Mouse (Mus musculus): ENCODE results near the gene Lrrc56.

Lrrc56 gene

GRCm38 (mm10) chr7:141193948-141194347 lies at the start of gene Lrrc56, which contains the start of gene Hras:
TSS of gene Lrrc56 (plus strand) at chr7:141194157.
TSS of gene Hras (minus strand) at chr7:141194005.
- in situ Hi-C loops (cut with MboI; ENCODE audit: unreplicated experiment in 2 of 2), result loop anchor here in 1 of 2 experiments (25.0 kb wide), 1 partner anchor 232 kb away; the partner anchor contains the start of genes Gm45717, Ifitm1, Ifitm2 and Ifitm5

- in situ Hi-C loops (cut with MboI; ENCODE audit: unreplicated experiment in 2 of 2), result no loop called here
Measured at GRCm38 (mm10) chr7:141144650-141145049, 49.3 kb upstream of the Lrrc56 start.

GRCm38 (mm10) chr7:141145403-141145802 lies 48.6 kb upstream of the Lrrc56 start:
- in situ Hi-C loops (cut with MboI; ENCODE audit: unreplicated experiment in 2 of 2), result no loop called here

GRCm38 (mm10) chr7:141146043-141146595 lies 47.8 kb upstream of the Lrrc56 start:
- in situ Hi-C loops (cut with MboI; ENCODE audit: unreplicated experiment in 2 of 2), result no loop called here

GRCm38 (mm10) chr7:141147044-141147443 lies 46.9 kb upstream of the Lrrc56 start:
- in situ Hi-C loops (cut with MboI; ENCODE audit: unreplicated experiment in 2 of 2), result no loop called here

GRCm38 (mm10) chr7:141148639-141149038 lies 45.3 kb upstream of the Lrrc56 start:
- in situ Hi-C loops (cut with MboI; ENCODE audit: unreplicated experiment in 2 of 2), result no loop called here

GRCm38 (mm10) chr7:141155362-141155761 lies 38.6 kb upstream of the Lrrc56 start:
- in situ Hi-C loops (cut with MboI; ENCODE audit: unreplicated experiment in 2 of 2), result no loop called here

- in situ Hi-C loops (cut with MboI; ENCODE audit: unreplicated experiment in 2 of 2), result no loop called here
Measured at GRCm38 (mm10) chr7:141164397-141164796, 29.6 kb upstream of the Lrrc56 start.

- in situ Hi-C loops (cut with MboI; ENCODE audit: unreplicated experiment in 2 of 2), result loop anchor here in 1 of 2 experiments (5.0 kb wide), 1 partner anchor 33 kb away; no protein-coding TSS in a partner anchor
Measured at GRCm38 (mm10) chr7:141164850-141165249, 29.1 kb upstream of the Lrrc56 start.

GRCm38 (mm10) chr7:141167901-141168517 lies 25.9 kb upstream of the Lrrc56 start:
- in situ Hi-C loops (cut with MboI; ENCODE audit: unreplicated experiment in 2 of 2), result loop anchor here in 1 of 2 experiments (5.0 kb wide), 1 partner anchor 36 kb away; no protein-coding TSS in a partner anchor

- in situ Hi-C loops (cut with MboI; ENCODE audit: unreplicated experiment in 2 of 2), result loop anchor here in 1 of 2 experiments (5.0 kb wide), 1 partner anchor 36 kb away; no protein-coding TSS in a partner anchor
Measured at GRCm38 (mm10) chr7:141168518-141168953, 25.4 kb upstream of the Lrrc56 start.

GRCm38 (mm10) chr7:141169300-141169699 lies 24.7 kb upstream of the Lrrc56 start:
- in situ Hi-C loops (cut with MboI; ENCODE audit: unreplicated experiment in 2 of 2), result loop anchor here in 1 of 2 experiments (5.0 kb wide), 1 partner anchor 37 kb away; no protein-coding TSS in a partner anchor

GRCm38 (mm10) chr7:141169866-141170265 lies 24.1 kb upstream of the Lrrc56 start:
- in situ Hi-C loops (cut with MboI; ENCODE audit: unreplicated experiment in 2 of 2), result loop anchor here (5.0 kb wide), 2 partner anchors 38 to 73 kb away; no protein-coding TSS in a partner anchor

- in situ Hi-C loops (cut with MboI; ENCODE audit: unreplicated experiment in 2 of 2), result loop anchor here in 1 of 2 experiments (5.0 kb wide), 1 partner anchor 75 kb away; no protein-coding TSS in a partner anchor
Measured at GRCm38 (mm10) chr7:141172116-141173006, 21.6 kb upstream of the Lrrc56 start, which contains the start of gene Rnh1. TSS of gene Rnh1 (minus strand) at chr7:141172857.

- in situ Hi-C loops (cut with MboI; ENCODE audit: unreplicated experiment in 2 of 2), result loop anchor here in 1 of 2 experiments (5.0 kb wide), 1 partner anchor 76 kb away; no protein-coding TSS in a partner anchor
Measured at GRCm38 (mm10) chr7:141173323-141173850, 20.6 kb upstream of the Lrrc56 start.

- in situ Hi-C loops (cut with MboI; ENCODE audit: unreplicated experiment in 2 of 2), result loop anchor here (5.0 to 25.0 kb wide), 5 partner anchors 83 to 333 kb away; partner anchors contain the start of genes Gm45717 (in 2 of the 2), Ifitm2 (in 2 of the 2), Ifitm1 (in 1 of the 2) and Ifitm5 (in 1 of the 2)
Measured at GRCm38 (mm10) chr7:141175068-141175467, 18.9 kb upstream of the Lrrc56 start.

GRCm38 (mm10) chr7:141176173-141176572 lies 17.8 kb upstream of the Lrrc56 start:
- in situ Hi-C loops (cut with MboI; ENCODE audit: unreplicated experiment in 2 of 2), result loop anchor here (5.0 to 25.0 kb wide), 5 partner anchors 84 to 334 kb away; partner anchors contain the start of genes Gm45717 (in 2 of the 2), Ifitm2 (in 2 of the 2), Ifitm1 (in 1 of the 2) and Ifitm5 (in 1 of the 2)

GRCm38 (mm10) chr7:141188194-141188593 lies 5.8 kb upstream of the Lrrc56 start:
- in situ Hi-C loops (cut with MboI; ENCODE audit: unreplicated experiment in 2 of 2), result loop anchor here in 1 of 2 experiments (25.0 kb wide), 1 partner anchor 226 kb away; the partner anchor contains the start of genes Gm45717, Ifitm1, Ifitm2 and Ifitm5

- in situ Hi-C loops (cut with MboI; ENCODE audit: unreplicated experiment in 2 of 2), result loop anchor here in 1 of 2 experiments (25.0 kb wide), 1 partner anchor 226 kb away; the partner anchor contains the start of genes Gm45717, Ifitm1, Ifitm2 and Ifitm5
Measured at GRCm38 (mm10) chr7:141188733-141189132, 5.2 kb upstream of the Lrrc56 start.
